Mouse (Mus musculus): ENCODE measurements around the gene Negr1.

GRCm38 (mm10) chr3:157303430-157304116, 742.0 kb downstream of the Negr1 start:
- no peak for TF ChIP-seq CTCF (IDR thresholded peaks at IDR 0.05; ENCODE audit: low read depth, low read length)
- TF ChIP-seq GATA1 (IDR thresholded peaks at IDR 0.05; ENCODE audit: borderline replicate concordance, low read length): no peak
